Mouse (Mus musculus) midbrain, embryonic 14.5 days (tissue): ENCODE measurements at regions not wholly inside any gene's neighbourhood (a gene's known extent, or its start where the extent isn't known, plus 50 kb on each side); places are given as distances from the start of the nearest gene placed in this dataset.

Source experiments
- ATAC-seq: fragments of 200-750 bp; cut with Nextera tagmentation; 2 replicates; pipeline ENCODE4 v1.8.0; 2017; ENCODE audit warnings: moderate number of reproducible peaks, moderate library complexity; ENCODE audit not compliant: low FRiP score, low TSS enrichment
- DNase-seq: peaks from one replicate; pipeline ENCODE4 v3.0.0-alpha.2; 2015
- H3K27ac ChIP-seq: fragments of 300-500 bp; sonication (generic); replicated peaks from 2 replicates; pipeline ENCODE4 v1.5.1; 2014; ENCODE audit warnings: mild to moderate bottlenecking, low read depth, low read length, moderate library complexity
- H3K27me3 ChIP-seq: fragments of 300-500 bp; sonication (generic); 2 replicates; pipeline ENCODE4 v1.6.1; 2014; ENCODE audit warnings: low read length, control low read depth, mixed read lengths; ENCODE audit not compliant: control insufficient read depth, insufficient read depth
- H3K36me3 ChIP-seq: fragments of 300-500 bp; sonication (generic); 2 replicates; pipeline ENCODE4 v1.6.1; 2014; ENCODE audit warnings: low read length, control low read depth; ENCODE audit not compliant: control insufficient read depth, insufficient read depth
- H3K4me1 ChIP-seq: fragments of 300-500 bp; sonication (generic); 2 replicates; pipeline ENCODE4 v1.6.1; 2014; ENCODE audit warnings: mild to moderate bottlenecking, antibody characterized with exemption, low read length, control low read depth; ENCODE audit not compliant: control insufficient read depth, insufficient read depth
- H3K4me2 ChIP-seq: fragments of 300-500 bp; sonication (generic); 2 replicates; pipeline ENCODE4 v1.6.1; 2014; ENCODE audit warnings: mild to moderate bottlenecking, low read length, moderate library complexity
- H3K4me3 ChIP-seq: fragments of 300-500 bp; sonication (generic); replicated peaks from 2 replicates; pipeline ENCODE4 v1.5.1; 2014; ENCODE audit warnings: low read depth, low read length
- H3K9ac ChIP-seq: fragments of 300-500 bp; sonication (generic); replicated peaks from 2 replicates; pipeline ENCODE4 v1.6.1; 2014; ENCODE audit warnings: mild to moderate bottlenecking, low read length, moderate library complexity
- H3K9me3 ChIP-seq: fragments of 300-500 bp; sonication (generic); 2 replicates; pipeline ENCODE4 v1.6.1; 2016; ENCODE audit warnings: low read length, control low read depth, mixed read lengths; ENCODE audit not compliant: control insufficient read depth
- WGBS: fragments of 180-500 bp; shearing (Covaris S2); extraction: QIAGEN DNeasy Blood & Tissue Kit; methylation state at CpG from one replicate; pipeline ENCODE4 v1.1.7; 2014; 5-methylcytosine and 5-hydroxymethylcytosine counted together

DNA sequence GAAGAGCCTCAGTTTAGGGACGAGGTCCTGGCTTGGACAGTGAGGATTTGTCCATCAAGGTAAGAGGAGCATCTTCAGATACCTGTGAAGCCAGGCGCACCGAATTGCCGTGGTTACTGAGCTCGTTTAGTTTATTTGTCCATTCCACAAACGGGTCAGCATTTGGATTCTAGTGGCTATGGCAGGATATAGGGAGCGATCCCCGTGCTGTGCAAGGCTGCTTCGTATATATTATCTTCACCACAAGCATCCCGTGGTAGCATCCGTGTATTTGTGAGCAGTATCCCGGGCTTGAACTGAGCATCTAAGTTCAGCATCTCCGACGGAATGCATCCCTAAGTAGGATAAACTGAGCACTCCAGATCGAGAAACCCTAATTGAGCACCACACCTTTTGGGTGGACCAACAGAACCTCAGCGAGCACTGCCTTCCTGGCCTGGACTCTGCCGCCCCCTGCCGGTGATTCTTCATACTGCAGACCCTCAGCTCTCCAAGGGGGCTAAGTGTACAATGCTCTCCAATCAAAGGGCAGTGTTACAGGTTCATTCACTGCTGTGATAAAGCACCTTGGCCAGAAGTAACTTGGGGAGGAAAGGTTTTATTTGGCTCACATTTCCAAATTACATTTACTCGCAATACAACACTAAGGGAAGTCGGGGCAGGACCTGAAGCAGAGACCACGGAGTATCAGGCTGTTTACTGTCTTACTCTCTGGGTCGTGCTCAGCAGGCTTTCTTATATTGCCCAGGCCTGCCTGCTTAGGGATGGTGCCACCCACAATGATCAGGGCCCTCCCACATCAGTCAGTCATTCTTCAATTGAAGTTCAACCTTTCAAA, 68.6 kb downstream of the Gm11983 start:
- Histone ChIP-seq H3K4me3 (no peak overlapping the region), H3K4me2 (no peak overlapping the region), H3K4me1 (no peaks in the 10 kb centered on the region), H3K27me3 (peaks cover 5% of the 10 kb centered on the region; the same call in 1 of the 2 replicates), H3K9me3 (no peaks in the 10 kb centered on the region), H3K9ac (no peak overlapping the region), H3K27ac (no peak overlapping the region), H3K36me3 (no peaks in the 10 kb centered on the region)
- ATAC-seq (peak; percentile 60; the same call in 1 of the 2 replicates), DNase-seq (peak; percentile 84)
- 56% methylated on average over 22 of the region's 22 CpGs for WGBS

DNA sequence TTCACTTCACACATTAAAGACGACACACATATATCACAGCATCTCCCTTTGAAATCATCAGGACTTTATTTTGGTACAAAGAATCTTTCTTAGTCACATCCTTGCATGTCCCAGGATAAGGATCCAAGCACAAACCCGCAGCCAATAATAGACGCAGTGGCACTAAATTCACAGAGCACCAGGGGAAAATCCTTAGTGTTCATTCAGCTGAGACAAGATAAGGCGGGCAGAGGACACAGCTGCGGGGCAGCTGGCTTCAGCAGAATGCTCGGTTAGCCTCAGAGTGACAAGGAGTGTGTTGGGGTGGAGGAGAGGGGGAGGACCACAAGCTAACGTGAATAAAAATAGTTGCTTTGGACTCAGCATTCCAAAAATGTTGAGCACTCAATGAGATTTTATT, 70.7 kb downstream of the Gm11983 start:
- H3K36me3 ChIP-seq, result no peaks in the 10 kb centered on the region
- no peaks in the 10 kb centered on the region for H3K9me3 ChIP-seq
- no peak overlapping the region for H3K27ac ChIP-seq
- DNase-seq (no peak), ATAC-seq (no peak)
- WGBS, result 49% methylated on average over 7 of the region's 7 CpGs
- H3K4me2 ChIP-seq, result no peak overlapping the region
- peaks cover 5% of the 10 kb centered on the region; the same call in 1 of the 2 replicates for H3K27me3 ChIP-seq
- no peak overlapping the region for H3K9ac ChIP-seq
- peaks cover 5% of the 10 kb centered on the region; the same call in 1 of the 2 replicates for H3K4me1 ChIP-seq
- H3K4me3 ChIP-seq, result no peak overlapping the region

DNA sequence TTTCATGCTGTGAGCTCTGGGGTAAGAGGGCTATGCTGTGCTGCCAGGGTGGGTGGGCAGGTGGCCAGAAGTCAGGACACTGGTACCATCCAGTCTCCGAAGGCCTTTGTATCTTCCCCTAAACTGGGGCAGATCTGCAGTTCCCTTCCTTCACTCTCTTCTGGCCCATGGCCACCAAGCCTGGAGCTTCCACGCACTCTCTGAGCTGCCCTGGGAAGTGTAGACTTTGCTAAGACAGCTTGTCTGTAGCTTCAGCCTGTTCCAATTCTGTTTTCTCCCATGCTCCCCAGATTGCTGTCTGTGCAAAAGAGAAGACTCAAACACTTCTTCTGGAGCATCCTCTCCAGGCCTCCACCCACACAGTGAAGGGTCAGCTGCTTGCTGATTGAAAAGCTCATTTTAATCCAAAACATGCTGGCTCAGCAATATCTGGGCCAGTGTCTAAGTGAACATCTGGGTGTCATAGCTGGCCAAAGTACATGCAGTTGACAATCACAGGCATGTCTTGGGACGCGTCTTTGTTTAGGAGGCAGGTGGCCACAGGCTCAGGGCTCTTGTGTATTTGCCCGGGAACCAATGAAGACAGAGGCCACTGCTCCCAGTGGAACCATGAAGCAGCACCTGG, 72.0 kb downstream of the Gm11983 start:
- Histone ChIP-seq H3K4me1 (peaks cover 9% of the 10 kb centered on the region), H3K9ac (no peak overlapping the region), H3K27ac (no peak overlapping the region), H3K9me3 (no peaks in the 10 kb centered on the region), H3K4me3 (no peak overlapping the region), H3K4me2 (no peak overlapping the region), H3K36me3 (no peaks in the 10 kb centered on the region), H3K27me3 (peaks cover 5% of the 10 kb centered on the region; the same call in 1 of the 2 replicates)
- WGBS, result 92% methylated on average over 5 of the region's 5 CpGs
- ATAC-seq (no peak), DNase-seq (no peak)

DNA sequence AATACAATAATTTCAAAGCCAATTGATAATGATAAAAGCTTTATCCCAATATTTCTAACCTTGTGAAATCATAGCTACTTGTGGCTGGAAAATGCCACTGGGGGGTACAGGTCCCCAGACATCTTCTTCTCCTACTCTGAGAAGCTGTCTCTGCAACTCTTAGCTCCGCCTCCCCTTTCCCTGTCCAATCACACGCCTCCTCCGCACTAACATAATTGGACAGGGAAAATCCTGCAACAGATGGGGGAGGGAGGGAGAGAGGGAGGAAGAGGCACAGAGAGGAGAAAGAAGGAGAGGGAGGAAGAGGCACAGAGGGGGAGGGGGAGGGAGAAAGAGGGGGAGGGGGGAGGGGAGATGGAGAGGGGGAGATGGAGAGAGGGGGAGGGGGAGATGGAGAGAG, 73.3 kb downstream of the Gm11983 start:
- 94% methylated on average over 3 of the region's 3 CpGs for WGBS
- Histone ChIP-seq H3K27ac (no peak overlapping the region), H3K9me3 (no peaks in the 10 kb centered on the region), H3K9ac (no peak overlapping the region), H3K27me3 (no peaks in the 10 kb centered on the region), H3K36me3 (no peaks in the 10 kb centered on the region), H3K4me2 (no peak overlapping the region), H3K4me3 (no peak overlapping the region), H3K4me1 (peaks cover 9% of the 10 kb centered on the region)
- no peak for DNase-seq
- ATAC-seq, result no peak

DNA sequence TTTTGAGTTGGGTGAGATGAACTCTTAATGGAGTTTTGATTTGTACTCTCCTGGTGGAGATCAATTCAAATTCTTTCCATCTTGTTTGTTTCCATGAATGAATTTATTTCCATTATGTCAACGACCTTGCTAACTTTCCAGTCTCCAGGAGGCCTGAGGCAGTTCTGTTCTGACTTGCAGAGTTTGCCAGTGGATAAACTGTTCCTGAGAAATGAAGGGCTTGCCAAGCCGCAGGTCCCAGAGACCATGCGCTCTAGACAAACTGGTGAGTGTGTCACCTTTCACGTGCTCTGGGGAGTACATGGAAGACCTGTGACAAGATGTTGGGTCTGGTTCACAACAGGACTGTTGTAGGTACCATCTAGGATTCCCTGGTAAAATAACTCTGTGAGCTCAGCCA, 74.5 kb downstream of the Gm11983 start:
- no peak for DNase-seq
- 83% methylated on average over 4 of the region's 4 CpGs for WGBS
- Histone ChIP-seq H3K9ac (no peak overlapping the region), H3K36me3 (no peaks in the 10 kb centered on the region), H3K27me3 (no peaks in the 10 kb centered on the region), H3K4me3 (no peak overlapping the region), H3K4me2 (no peak overlapping the region), H3K9me3 (no peaks in the 10 kb centered on the region), H3K27ac (no peak overlapping the region), H3K4me1 (peaks cover 9% of the 10 kb centered on the region)
- no peak for ATAC-seq

DNA sequence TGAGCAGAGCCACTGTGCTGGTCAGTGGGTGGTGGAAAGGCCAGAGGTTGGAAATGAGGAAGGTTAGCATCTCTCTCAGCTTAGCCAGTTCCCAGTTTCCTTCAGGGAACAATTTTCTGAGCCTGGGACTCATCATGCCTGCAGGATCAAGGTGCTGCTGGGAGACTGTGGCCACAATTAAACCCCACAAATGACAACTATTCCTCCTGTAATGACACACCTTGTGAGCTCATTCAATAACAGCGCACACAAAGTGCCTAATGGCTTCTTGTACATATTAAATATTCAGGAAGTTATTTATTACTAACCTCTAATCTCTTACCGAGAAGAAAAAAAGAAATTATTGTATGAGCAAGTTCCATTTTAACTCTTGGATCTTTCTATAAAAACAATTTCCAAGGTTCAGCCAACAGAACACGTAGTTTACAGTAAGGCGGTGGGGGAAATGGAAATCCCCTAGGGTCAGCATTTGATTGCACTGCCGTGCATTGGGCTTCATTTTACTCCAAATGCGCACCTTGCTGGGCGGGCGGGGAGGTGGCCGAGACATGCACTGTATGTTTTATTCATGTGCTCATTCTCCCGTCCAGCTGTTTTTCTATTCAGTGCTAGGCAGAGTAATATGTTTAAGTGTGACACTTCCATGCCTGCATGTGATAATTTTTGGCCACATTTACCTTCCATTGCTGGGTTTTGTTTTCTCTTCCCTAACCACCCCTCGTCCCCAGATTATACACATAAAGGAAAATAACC, 75.4 kb downstream of the Gm11983 start:
- H3K36me3 ChIP-seq, result no peaks in the 10 kb centered on the region
- WGBS, result 46% methylated on average over 11 of the region's 11 CpGs
- no peak overlapping the region for H3K4me2 ChIP-seq
- H3K27me3 ChIP-seq, result no peaks in the 10 kb centered on the region
- ATAC-seq (no peak), DNase-seq (no peak)
- no peaks in the 10 kb centered on the region for H3K9me3 ChIP-seq
- no peak overlapping the region for H3K9ac ChIP-seq
- H3K27ac ChIP-seq, result no peak overlapping the region
- H3K4me1 ChIP-seq, result peaks cover 9% of the 10 kb centered on the region
- H3K4me3 ChIP-seq, result no peak overlapping the region

DNA sequence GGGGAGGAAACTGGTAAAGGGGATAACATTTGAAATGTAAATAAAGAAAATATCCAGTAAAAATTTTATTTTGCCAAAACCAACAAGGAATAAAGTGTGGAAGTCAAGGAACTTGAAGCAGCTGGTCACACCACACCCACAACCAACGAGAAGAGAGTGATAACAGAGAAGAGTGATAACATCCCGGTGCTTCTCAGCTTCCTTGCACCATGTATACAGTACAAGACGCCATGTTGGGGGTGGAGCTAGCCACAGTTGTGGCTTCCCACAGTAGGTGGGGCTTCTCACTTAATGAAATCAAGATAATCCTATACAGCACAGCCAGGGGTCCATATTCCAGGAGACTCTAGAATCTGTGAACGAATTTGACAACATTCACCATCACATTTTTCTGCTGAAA, 77.9 kb downstream of the Gm11983 start:
- 86% methylated on average over 4 of the region's 4 CpGs for WGBS
- DNase-seq, result no peak

DNA sequence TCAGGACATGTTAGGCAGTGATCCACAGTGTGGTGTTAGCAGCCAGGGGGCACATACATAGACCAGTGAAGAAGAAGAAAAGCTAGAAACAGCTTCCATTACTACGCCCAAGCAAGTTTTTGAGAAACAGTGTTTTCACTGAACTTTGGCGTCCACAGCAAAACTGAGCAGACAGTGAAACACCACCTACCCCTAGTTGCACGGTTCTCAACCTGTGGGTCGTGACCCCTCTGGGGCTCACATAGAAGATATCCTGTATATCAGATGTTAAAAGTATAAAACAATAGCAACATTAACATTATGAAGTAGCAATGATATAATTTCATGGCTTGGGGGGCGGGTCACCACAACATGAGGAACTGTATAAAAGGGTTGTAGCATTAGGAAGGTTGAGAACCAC, 81.1 kb downstream of the Ramp3 start:
- Histone ChIP-seq H3K4me1 (no peaks in the 10 kb centered on the region), H3K9me3 (0 out of 2 replicates have a peak, but pooled peaks cover 2% of the 10 kb centered on the region), H3K4me3 (no peak overlapping the region), H3K36me3 (no peaks in the 10 kb centered on the region), H3K4me2 (no peak overlapping the region), H3K27me3 (no peaks in the 10 kb centered on the region), H3K27ac (no peak overlapping the region), H3K9ac (no peak overlapping the region)
- ATAC-seq, result no peak
- DNase-seq, result no peak
- 95% methylated on average over 5 of the region's 5 CpGs for WGBS

More for the DNA sequence above, 77.9 kb downstream of the Gm11983 start:
- Histone ChIP-seq H3K36me3 (no peaks in the 10 kb centered on the region), H3K9ac (no peak overlapping the region), H3K27ac (no peak overlapping the region), H3K4me3 (no peak overlapping the region), H3K4me1 (peaks cover 9% of the 10 kb centered on the region), H3K27me3 (no peaks in the 10 kb centered on the region), H3K9me3 (no peaks in the 10 kb centered on the region), H3K4me2 (no peak overlapping the region)
- no peak for ATAC-seq
